Mouse (Mus musculus) MEL (cell line): Measurements from ENCODE around the gene Arid3b. TPM values are rescaled to one million over a fixed set of nuclear protein-coding genes. Genes with fewer than 3 reads are reported as not detected.

Source experiments
- DNase-seq: peaks from one replicate; pipeline ENCODE4 v3.0.0; 2011; ENCODE audit warnings: low read depth, low spot score
- H3K27ac ChIP-seq: 2 replicates; pipeline ENCODE4 v1.5.1; 2012; ENCODE audit warnings: low read depth, mild to moderate bottlenecking, control low read depth, low read length, moderate library complexity; ENCODE audit not compliant: control insufficient read depth
- H3K27me3 ChIP-seq, 2 experiments: fragments of 150-350 bp in 1 of 2; sonication (generic) in 1 of 2; 2 replicates each; pipeline ENCODE4 v1.6.1; 2012; ENCODE audit warnings: low read length in 2 of 2, mild to moderate bottlenecking in 2 of 2, improper control_type of control experiment in 1 of 2, moderate library complexity in 1 of 2; ENCODE audit not compliant: insufficient read depth in 2 of 2, control insufficient read depth in 1 of 2
- H3K36me3 ChIP-seq, 2 experiments: 2 replicates each; pipeline ENCODE4 v1.6.1; 2012 to 2014; ENCODE audit warnings: low read length in 2 of 2, improper control_type of control experiment in 1 of 2, inconsistent platforms in 1 of 2, mild to moderate bottlenecking in 1 of 2; ENCODE audit not compliant: insufficient read depth in 2 of 2, control insufficient read depth in 1 of 2
- H3K4me1 ChIP-seq, 2 experiments: fragments of 150-350 bp in 1 of 2; sonication (generic) in 1 of 2; 2 replicates each; pipeline ENCODE4 v1.6.1; 2012; ENCODE audit warnings: low read length in 2 of 2, improper control_type of control experiment in 1 of 2, mild to moderate bottlenecking in 1 of 2; ENCODE audit not compliant: insufficient read depth in 2 of 2, control insufficient read depth in 1 of 2
- H3K4me3 ChIP-seq, 2 experiments: fragments of 150-350 bp in 1 of 2; sonication (generic) in 1 of 2; 2 replicates each; pipeline ENCODE4 v1.5.1; 2012; ENCODE audit warnings: low read depth in 2 of 2, low read length in 2 of 2, mild to moderate bottlenecking in 2 of 2, moderate library complexity in 2 of 2, control low read depth in 1 of 2, improper control_type of control experiment in 1 of 2; ENCODE audit not compliant: control insufficient read depth in 1 of 2, insufficient read depth in 1 of 2
- H3K79me2 ChIP-seq: 2 replicates; pipeline ENCODE4 v1.6.1; 2012; ENCODE audit warnings: mild to moderate bottlenecking, low read length, moderate library complexity; ENCODE audit not compliant: control insufficient read depth, poor library complexity, insufficient read depth
- H3K9ac ChIP-seq: 2 replicates; pipeline ENCODE4 v1.6.1; 2012; ENCODE audit warnings: low read depth, mild to moderate bottlenecking, control low read depth, low read length, moderate library complexity; ENCODE audit not compliant: control insufficient read depth, poor library complexity, severe bottlenecking
- H3K9me3 ChIP-seq: fragments of 150-350 bp; sonication (generic); replicated peaks from 2 replicates; pipeline ENCODE4 v1.6.1; 2012; ENCODE audit warnings: mild to moderate bottlenecking, low read length, improper control_type of control experiment, moderate library complexity; ENCODE audit not compliant: insufficient read depth
- ETS1 ChIP-seq: IDR thresholded peaks from 2 replicates; pipeline ENCODE4 v1.6.1; 2012; ENCODE audit warnings: low read depth, mild to moderate bottlenecking, inconsistent platforms, low read length, improper control_type of control experiment, moderate library complexity
- MEF2A ChIP-seq: IDR thresholded peaks from 2 replicates; pipeline ENCODE4 v1.6.1; 2014; ENCODE audit warnings: low read depth, mild to moderate bottlenecking, inconsistent platforms, low read length, improper control_type of control experiment; ENCODE audit not compliant: poor library complexity, insufficient replicate concordance, severe bottlenecking; ENCODE audit errors: extremely low read depth
- POLR2A ChIP-seq, 2 experiments: IDR thresholded peaks; 2 replicates each; pipeline ENCODE4 v1.6.1; 2011 to 2012; ENCODE audit warnings: low read length in 2 of 2, mild to moderate bottlenecking in 2 of 2, control low read depth in 1 of 2, improper control_type of control experiment in 1 of 2, low read depth in 1 of 2, moderate library complexity in 1 of 2; ENCODE audit not compliant: control insufficient read depth in 1 of 2, insufficient read depth in 1 of 2, poor library complexity in 1 of 2
- POLR2AphosphoS5 ChIP-seq: IDR thresholded peaks from 2 replicates; pipeline ENCODE4 v1.6.1; 2012; ENCODE audit warnings: low read depth, borderline replicate concordance, mild to moderate bottlenecking, inconsistent platforms, low read length, moderate library complexity, mixed read lengths
- SIN3A ChIP-seq: IDR thresholded peaks from 2 replicates; pipeline ENCODE4 v1.6.1; 2012; ENCODE audit warnings: low read length, improper control_type of control experiment, inconsistent platforms
- TAL1 ChIP-seq: IDR thresholded peaks from 2 replicates; pipeline ENCODE4 v1.6.1; 2012; ENCODE audit warnings: mild to moderate bottlenecking, inconsistent platforms, low read length, moderate library complexity, mixed read lengths
- TBP ChIP-seq: IDR thresholded peaks from 2 replicates; pipeline ENCODE4 v1.8.0; 2011; ENCODE audit warnings: low read depth, low read length, improper control_type of control experiment
- USF1 ChIP-seq: IDR thresholded peaks from 2 replicates; pipeline ENCODE4 v1.6.1; 2014; ENCODE audit warnings: low read depth, mild to moderate bottlenecking, inconsistent platforms, low read length, improper control_type of control experiment, moderate library complexity
- ZC3H11A ChIP-seq: IDR thresholded peaks from 2 replicates; pipeline ENCODE4 v1.6.1; 2012; ENCODE audit warnings: low read depth, mild to moderate bottlenecking, inconsistent platforms, low read length, improper control_type of control experiment
- ZMIZ1 ChIP-seq: IDR thresholded peaks from 2 replicates; pipeline ENCODE4 v1.6.1; 2012; ENCODE audit warnings: low read depth, mild to moderate bottlenecking, inconsistent platforms, low read length, improper control_type of control experiment, moderate library complexity
- polyA plus RNA-seq, 2 experiments: library from polyadenylated mRNA; stranded (reverse) in 1 of 2; unstranded in 1 of 2; fragments of >175 nt in 1 of 2; fragments of >200 nt in 1 of 2; gene quantifications; 2 replicates each; pipeline versions ENCODE4 v1.2.1 to v1.2.4; 2012; ENCODE audit warnings: low replicate concordance in 2 of 2, low read depth in 1 of 2; ENCODE audit not compliant: insufficient read length in 2 of 2, insufficient read depth in 1 of 2, missing spikeins in 1 of 2
- total RNA-seq: library from RNA; depleted of rRNA; stranded (reverse); fragments of 300-350 nt; gene quantifications from 2 replicates; pipeline ENCODE4 v1.2.3, GENCODE M21; 2012

The Arid3b gene
- total and polyA plus RNA-seq, 3 experiments, result 2.3 to 7.4 TPM; not detected in 1

GRCm38 (mm10) chr9:57757578-57757977 is 79.0 kb downstream of the Arid3b start:
- H3K27ac ChIP-seq, result no peak overlapping the region
- no peaks in the 10 kb centered on the region for H3K9me3 ChIP-seq
- H3K4me3 ChIP-seq, result no peak overlapping the region
- peaks cover 18% of the 10 kb centered on the region for H3K79me2 ChIP-seq
- peaks cover 10 to 30% of the 10 kb centered on the region in 2 experiments for H3K36me3 ChIP-seq
- H3K27me3 ChIP-seq, result no peaks in the 10 kb centered on the region
- no peak overlapping the region for H3K9ac ChIP-seq
- peak; percentile 26; the same call in 1 of the 2 replicates for TF ChIP-seq TAL1
- TF ChIP-seq ETS1, result no peak
- TF ChIP-seq SIN3A, result no peak
- DNase-seq, result no peak
- H3K4me1 ChIP-seq, result peaks cover 1 to 3% of the 10 kb centered on the region in 2 experiments; a peak in 3 of 4 replicates

- Histone ChIP-seq H3K27ac (no peak overlapping the region), H3K4me3 (no peak overlapping the region), H3K27me3 (no peaks in the 10 kb centered on the region), H3K79me2 (no peaks in the 10 kb centered on the region), H3K9ac (no peak overlapping the region), H3K36me3 (peaks cover 7 to 34% of the 10 kb centered on the region in 2 experiments; a peak in 3 of 4 replicates), H3K9me3 (no peaks in the 10 kb centered on the region)
- DNase-seq, result no peak
- TF ChIP-seq ZMIZ1, result 0 out of 2 replicates have a peak, but pooled peaks have one; percentile 38
- peak; percentile 79 for TF ChIP-seq POLR2AphosphoS5
- TF ChIP-seq POLR2A (IDR thresholded peaks at IDR 0.05; ENCODE audit: control insufficient read depth in 1 of 2, insufficient read depth in 1 of 2, low read depth in 1 of 2, low read length in 2 of 2, poor library complexity in 1 of 2), result no peak; a peak in 1 of 4 replicates
- TF ChIP-seq, all 39 proteins: peak for 2
- H3K4me1 ChIP-seq, result peaks cover 0 to 5% of the 10 kb centered on the region in 2 experiments; a peak in 2 of 4 replicates
Measured at GRCm38 (mm10) chr9:57750901-57751300, 85.7 kb downstream of the Arid3b start.

GRCm38 (mm10) chr9:57748831-57749230 is 87.8 kb downstream of the Arid3b start:
- no peak overlapping the region for H3K9ac ChIP-seq
- TF ChIP-seq USF1 (no peak), TAL1 (no peak), MEF2A (no peak), ZC3H11A (no peak), TBP (no peak)
- peak; percentile 44 for DNase-seq
- no peak overlapping the region for H3K27ac ChIP-seq
- H3K4me3 ChIP-seq, result no peak overlapping the region
- peaks cover 0 to 5% of the 10 kb centered on the region in 2 experiments; a peak in 2 of 4 replicates for H3K4me1 ChIP-seq
- no peaks in the 10 kb centered on the region for H3K9me3 ChIP-seq
- no peaks in the 10 kb centered on the region for H3K27me3 ChIP-seq
- H3K79me2 ChIP-seq, result no peaks in the 10 kb centered on the region
- peaks cover 7 to 27% of the 10 kb centered on the region in 2 experiments; a peak in 3 of 4 replicates for H3K36me3 ChIP-seq
